Mouse (Mus musculus) embryonic facial prominence, embryonic 11.5 days (tissue): ENCODE results near the gene Vmn2r88. TPM values are rescaled to one million over a fixed set of nuclear protein-coding genes. Genes with fewer than 3 reads are reported as not detected.
"Not testable (repeated sequence)": the region's sequence is repeated elsewhere in the genome, so short reads cannot be mapped to it uniquely, and the experiment has no call there.

ENCODE experiments used
- ATAC-seq: fragments of 200-750 bp; cut with Nextera tagmentation; replicated peaks from 2 replicates; pipeline ENCODE4 v1.8.0; 2017; ENCODE audit warnings: low read depth; ENCODE audit not compliant: insufficient number of reproducible peaks, low FRiP score, low TSS enrichment
- DNase-seq: peaks from one replicate; pipeline ENCODE4 v3.0.0-alpha.2; 2015; ENCODE audit warnings: low spot score
- H3K27ac ChIP-seq: fragments of 300-500 bp; sonication (generic); replicated peaks from 2 replicates; pipeline ENCODE4 v1.5.1; 2014; ENCODE audit warnings: mild to moderate bottlenecking, low read depth, low read length, control low read depth
- H3K27me3 ChIP-seq: fragments of 300-500 bp; sonication (generic); 2 replicates; pipeline ENCODE4 v1.6.1; 2014; ENCODE audit warnings: mild to moderate bottlenecking, low read length, moderate library complexity, mixed read lengths; ENCODE audit not compliant: control insufficient read depth, insufficient read depth
- H3K36me3 ChIP-seq: fragments of 300-500 bp; sonication (generic); replicated peaks from 2 replicates; pipeline ENCODE4 v1.6.1; 2014; ENCODE audit warnings: low read depth, mild to moderate bottlenecking, low read length, moderate library complexity, mixed read lengths; ENCODE audit not compliant: control insufficient read depth, insufficient read depth
- H3K4me1 ChIP-seq: fragments of 300-500 bp; sonication (generic); 2 replicates; pipeline ENCODE4 v1.6.1; 2014; ENCODE audit warnings: low read length, mixed read lengths; ENCODE audit not compliant: control insufficient read depth, insufficient read depth
- H3K4me2 ChIP-seq: fragments of 300-500 bp; sonication (generic); 2 replicates; pipeline ENCODE4 v1.6.1; 2014; ENCODE audit warnings: low read depth, mild to moderate bottlenecking, control low read depth, low read length, moderate library complexity
- H3K4me3 ChIP-seq: fragments of 300-500 bp; sonication (generic); 2 replicates; pipeline ENCODE4 v1.5.1; 2014; ENCODE audit warnings: low read depth, low read length, control low read depth
- H3K9ac ChIP-seq: fragments of 300-500 bp; sonication (generic); replicated peaks from 2 replicates; pipeline ENCODE4 v1.6.1; 2014; ENCODE audit warnings: mild to moderate bottlenecking, control low read depth, low read length
- H3K9me3 ChIP-seq: fragments of 300-500 bp; sonication (generic); replicated peaks from 2 replicates; pipeline ENCODE4 v1.6.1; 2016; ENCODE audit warnings: mild to moderate bottlenecking, low read length, inconsistent platforms, mixed read lengths; ENCODE audit not compliant: control insufficient read depth
- whole genome bisulfite sequencing: fragments of 180-500 bp; shearing (Covaris S2); extraction: QIAGEN DNeasy Blood & Tissue Kit; methylation state at CpG from one replicate; pipeline ENCODE4 v1.1.7; 2014; 5-methylcytosine and 5-hydroxymethylcytosine counted together
- polyA plus RNA-seq: library from polyadenylated mRNA; unstranded; fragments of >200 nt; fragmentation: Nextera tagmentation; extraction: Ambion mirVana; gene quantifications from 2 replicates; pipeline ENCODE4 v1.2.1, GENCODE M21; 2014

Gene Vmn2r88
- polyA plus RNA-seq, 1 experiment from 2014 or later, result not detected

- H3K4me2 ChIP-seq, H3K4me3 ChIP-seq, ATAC-seq, H3K27me3 ChIP-seq, DNase-seq, H3K9ac ChIP-seq, H3K9me3 ChIP-seq, H3K4me1 ChIP-seq, H3K36me3 ChIP-seq, H3K27ac ChIP-seq: not testable (repeated sequence)
Measured at GRCm38 (mm10) chr14:51430138-51430537, 19.5 kb downstream of the Vmn2r88 start.

- no peak overlapping the region for H3K4me2 ChIP-seq
- DNase-seq (no peak), ATAC-seq (no peak)
- no peak overlapping the region for H3K4me3 ChIP-seq
- H3K9ac ChIP-seq, result no peak overlapping the region
- WGBS, result 94% methylated on average over 16 of the region's 16 CpGs
- no peaks in the 10 kb centered on the region for H3K36me3 ChIP-seq
- H3K9me3 ChIP-seq, result peaks cover 13% of the 10 kb centered on the region
- H3K4me1 ChIP-seq, result no peaks in the 10 kb centered on the region
- H3K27me3 ChIP-seq, result no peaks in the 10 kb centered on the region
- H3K27ac ChIP-seq, result no peak overlapping the region
Measured at GRCm38 (mm10) chr14:51434546-51434945, 23.9 kb downstream of the Vmn2r88 start.

GRCm38 (mm10) chr14:51435020-51435419 lies 24.4 kb downstream of the Vmn2r88 start:
- no peak overlapping the region for H3K9ac ChIP-seq
- H3K27ac ChIP-seq, result no peak overlapping the region
- DNase-seq, result no peak
- WGBS, result 96% methylated on average over 26 of the region's 26 CpGs
- H3K4me3 ChIP-seq, result no peak overlapping the region
- ATAC-seq, result no peak
- no peak overlapping the region for H3K4me2 ChIP-seq
- no peaks in the 10 kb centered on the region for H3K36me3 ChIP-seq
- peaks cover 13% of the 10 kb centered on the region for H3K9me3 ChIP-seq
- no peaks in the 10 kb centered on the region for H3K4me1 ChIP-seq
- H3K27me3 ChIP-seq, result no peaks in the 10 kb centered on the region

- Histone ChIP-seq H3K36me3 (no peaks in the 10 kb centered on the region), H3K27ac (no peak overlapping the region), H3K4me1 (no peaks in the 10 kb centered on the region), H3K4me2 (no peak overlapping the region), H3K9me3 (peaks cover 13% of the 10 kb centered on the region), H3K9ac (no peak overlapping the region), H3K4me3 (no peak overlapping the region), H3K27me3 (no peaks in the 10 kb centered on the region)
- ATAC-seq (no peak), DNase-seq (no peak)
- WGBS, result 87% methylated on average over 4 of the region's 4 CpGs
Measured at GRCm38 (mm10) chr14:51438955-51439354, 28.3 kb downstream of the Vmn2r88 start.

GRCm38 (mm10) chr14:51451557-51451956 lies 40.9 kb downstream of the Vmn2r88 start, which contains the start of gene Vmn2r89:
Gene Vmn2r89 (plus strand): TSS chr14:51451857.
- 83% methylated on average over 2 of the region's 2 CpGs for WGBS
- ATAC-seq, result not testable (repeated sequence)

More at GRCm38 (mm10) chr14:51451557-51451956, 40.9 kb downstream of the Vmn2r88 start, which contains the start of gene Vmn2r89:
- H3K27me3 ChIP-seq, DNase-seq, H3K9me3 ChIP-seq, H3K9ac ChIP-seq, H3K27ac ChIP-seq, H3K4me3 ChIP-seq, H3K36me3 ChIP-seq, H3K4me1 ChIP-seq, H3K4me2 ChIP-seq: not testable (repeated sequence)

Other genes starting within 250 kb of the Vmn2r88 start
- gene Rnase2b, start 248.6 kb upstream of the Vmn2r88 start, polyA plus RNA-seq, result not detected in 2 replicates
- gene Ang2, start 211.7 kb upstream of the Vmn2r88 start, polyA plus RNA-seq, result not detected in 2 replicates
- not detected in 2 replicates for gene Ear14, start 207.4 kb upstream of the Vmn2r88 start, polyA plus RNA-seq
- not detected in 2 replicates for gene Rnase2a, start 154.7 kb upstream of the Vmn2r88 start, polyA plus RNA-seq
- gene Gm7247, start 49.1 kb upstream of the Vmn2r88 start, polyA plus RNA-seq, result not detected in 2 replicates
- not detected in 2 replicates for gene Vmn2r89, start 41.0 kb downstream of the Vmn2r88 start, polyA plus RNA-seq
- gene Gm5622, start 142.0 kb downstream of the Vmn2r88 start, polyA plus RNA-seq, result not detected in 2 replicates
- not detected in 2 replicates for gene Gm17175, start 163.2 kb downstream of the Vmn2r88 start, polyA plus RNA-seq
- not detected in 2 replicates for gene Gm17174, start 181.3 kb downstream of the Vmn2r88 start, polyA plus RNA-seq
- not detected in 2 replicates for gene Gm17078, start 200.5 kb downstream of the Vmn2r88 start, polyA plus RNA-seq
- not detected in 2 replicates for gene Gm4181, start 224.8 kb downstream of the Vmn2r88 start, polyA plus RNA-seq